Mouse (Mus musculus): Measurements from ENCODE around the gene Tspan7. TPM values are rescaled to one million over a fixed set of nuclear protein-coding genes. Genes with fewer than 3 reads are reported as not detected.

The Tspan7 gene
- polyA plus RNA-seq, 1 experiment from 2014 or later = 113 TPM

- peak; percentile 61 for ATAC-seq (ENCODE audit: insufficient read depth, low FRiP score)
- H3K4me2 ChIP-seq (ENCODE audit: low read depth, low read length) = peak overlapping the region; percentile 67
- peak overlapping the region; percentile 60 for H3K4me3 ChIP-seq (replicated peaks; ENCODE audit: low read length)
These were observed 780 bp downstream of the Tspan7 start for GRCm38 (mm10) chrX:10485664-10486211.

GRCm38 (mm10) chrX:10498580-10498979, 13.6 kb downstream of the Tspan7 start:
- Histone ChIP-seq H3K4me2 (ENCODE audit: low read depth, low read length) (no peak overlapping the region), H3K9me3 (replicated peaks; ENCODE audit: control insufficient read depth, low read length) (no peaks in the 10 kb centered on the region), H3K9ac (ENCODE audit: low read length) (no peak overlapping the region), H3K4me3 (replicated peaks; ENCODE audit: low read length) (no peak overlapping the region), H3K27ac (ENCODE audit: low read length) (no peak overlapping the region), H3K27me3 (ENCODE audit: control insufficient read depth, insufficient read depth, low read length) (no peaks in the 10 kb centered on the region), H3K36me3 (ENCODE audit: control insufficient read depth, insufficient read depth, low read length) (no peaks in the 10 kb centered on the region), H3K4me1 (ENCODE audit: control insufficient read depth, insufficient read depth, low read length) (no peaks in the 10 kb centered on the region)
- ATAC-seq (ENCODE audit: insufficient read depth, low FRiP score) = peak; percentile 47; the same call in 1 of the 2 replicates
- 61% methylated on average over 2 of the region's 2 CpGs for WGBS

More at GRCm38 (mm10) chrX:10485664-10486211, 780 bp downstream of the Tspan7 start:
- WGBS = 13% methylated on average over 27 of the region's 27 CpGs
- no peak overlapping the region for H3K27ac ChIP-seq (ENCODE audit: low read length)
- H3K27me3 ChIP-seq (ENCODE audit: control insufficient read depth, insufficient read depth, low read length) = no peaks in the 10 kb centered on the region
- H3K9ac ChIP-seq (ENCODE audit: low read length) = peak overlapping the region; percentile 62
- H3K4me1 ChIP-seq (ENCODE audit: control insufficient read depth, insufficient read depth, low read length) = no peaks in the 10 kb centered on the region
- no peaks in the 10 kb centered on the region for H3K36me3 ChIP-seq (ENCODE audit: control insufficient read depth, insufficient read depth, low read length)
- H3K9me3 ChIP-seq (replicated peaks; ENCODE audit: control insufficient read depth, low read length) = no peaks in the 10 kb centered on the region

DNA sequence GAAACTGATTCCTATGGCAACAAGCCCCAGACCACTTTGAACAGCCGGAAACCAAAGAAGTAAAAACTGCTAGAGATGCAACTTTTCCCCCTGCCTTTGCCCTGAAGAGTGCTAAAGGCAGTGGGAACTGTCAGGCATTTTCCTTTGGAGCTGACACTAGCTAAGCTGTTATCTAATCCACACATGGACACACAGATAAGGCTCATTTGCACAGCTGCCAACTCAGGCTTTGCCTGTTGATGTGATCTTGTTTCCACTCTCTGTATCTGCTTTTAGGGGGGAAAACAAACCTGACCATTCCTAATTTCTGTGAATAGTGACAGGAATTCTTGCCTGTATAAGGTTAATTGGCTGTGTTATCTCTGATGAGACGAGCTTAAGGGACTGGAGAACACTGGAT, 17.7 kb downstream of the Tspan7 start:
- WGBS = 53% methylated on average over 2 of the region's 2 CpGs
- no peak overlapping the region for H3K27ac ChIP-seq (ENCODE audit: low read length)
- no peaks in the 10 kb centered on the region for H3K4me1 ChIP-seq (ENCODE audit: control insufficient read depth, insufficient read depth, low read length)
- H3K27me3 ChIP-seq (ENCODE audit: control insufficient read depth, insufficient read depth, low read length) = no peaks in the 10 kb centered on the region
- ATAC-seq (ENCODE audit: insufficient read depth, low FRiP score) = no peak
- no peak overlapping the region for H3K4me2 ChIP-seq (ENCODE audit: low read depth, low read length)
- H3K36me3 ChIP-seq (ENCODE audit: control insufficient read depth, insufficient read depth, low read length) = no peaks in the 10 kb centered on the region
- H3K4me3 ChIP-seq (replicated peaks; ENCODE audit: low read length) = no peak overlapping the region
- no peak overlapping the region for H3K9ac ChIP-seq (ENCODE audit: low read length)
- no peaks in the 10 kb centered on the region for H3K9me3 ChIP-seq (replicated peaks; ENCODE audit: control insufficient read depth, low read length)

DNA sequence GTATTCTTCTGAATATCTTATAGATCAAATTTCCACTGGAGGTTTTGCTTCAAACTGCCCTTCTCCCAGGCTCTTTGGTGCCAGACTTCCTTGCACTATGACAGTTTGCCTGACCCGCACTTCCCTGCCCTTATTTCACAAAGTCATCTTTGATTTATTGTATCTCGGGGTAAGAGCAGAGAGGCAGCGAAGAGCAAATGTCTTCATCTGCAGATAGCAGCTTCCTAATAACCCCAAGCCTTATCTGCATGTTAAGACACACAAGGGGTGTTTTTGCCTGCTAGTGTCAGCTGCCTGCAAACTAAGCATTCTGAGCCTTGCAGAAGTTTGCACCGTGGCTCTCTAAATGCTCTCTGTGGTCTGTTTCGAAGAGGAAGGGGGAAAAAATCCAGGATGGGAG, 29.5 kb downstream of the Tspan7 start:
- H3K9ac ChIP-seq (ENCODE audit: low read length) = no peak overlapping the region
- H3K36me3 ChIP-seq (ENCODE audit: control insufficient read depth, insufficient read depth, low read length) = no peaks in the 10 kb centered on the region
- no peak for ATAC-seq (ENCODE audit: insufficient read depth, low FRiP score)
- H3K4me2 ChIP-seq (ENCODE audit: low read depth, low read length) = no peak overlapping the region
- WGBS = 53% methylated on average over 5 of the region's 5 CpGs
- no peaks in the 10 kb centered on the region for H3K4me1 ChIP-seq (ENCODE audit: control insufficient read depth, insufficient read depth, low read length)
- H3K9me3 ChIP-seq (replicated peaks; ENCODE audit: control insufficient read depth, low read length) = no peaks in the 10 kb centered on the region
- H3K27me3 ChIP-seq (ENCODE audit: control insufficient read depth, insufficient read depth, low read length) = no peaks in the 10 kb centered on the region
- H3K4me3 ChIP-seq (replicated peaks; ENCODE audit: low read length) = no peak overlapping the region
- no peak overlapping the region for H3K27ac ChIP-seq (ENCODE audit: low read length)

DNA sequence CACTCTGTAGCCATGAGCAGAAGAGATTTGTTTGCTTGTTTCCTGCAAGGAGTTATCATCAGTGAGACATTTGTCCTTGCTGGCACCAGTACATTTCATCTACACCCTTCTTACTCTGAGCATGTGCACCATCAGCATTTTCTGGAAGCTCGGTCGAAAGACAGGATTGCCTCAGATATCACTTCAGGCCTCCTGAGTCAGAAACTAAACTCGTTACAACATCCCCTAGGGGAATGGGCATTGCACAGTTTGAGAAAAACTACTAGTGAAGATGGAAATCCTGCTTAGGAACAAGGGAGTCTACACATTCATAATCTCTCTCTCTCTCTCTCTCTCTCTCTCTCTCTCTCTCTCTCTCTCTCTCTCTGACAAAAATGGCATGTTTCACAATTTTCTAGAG, 30.0 kb downstream of the Tspan7 start:
- H3K27ac ChIP-seq (ENCODE audit: low read length) = no peak overlapping the region
- 63% methylated on average over 3 of the region's 3 CpGs for WGBS
- H3K27me3 ChIP-seq (ENCODE audit: control insufficient read depth, insufficient read depth, low read length) = no peaks in the 10 kb centered on the region
- no peaks in the 10 kb centered on the region for H3K4me1 ChIP-seq (ENCODE audit: control insufficient read depth, insufficient read depth, low read length)
- no peaks in the 10 kb centered on the region for H3K9me3 ChIP-seq (replicated peaks; ENCODE audit: control insufficient read depth, low read length)
- no peaks in the 10 kb centered on the region for H3K36me3 ChIP-seq (ENCODE audit: control insufficient read depth, insufficient read depth, low read length)
- H3K4me2 ChIP-seq (ENCODE audit: low read depth, low read length) = no peak overlapping the region
- no peak for ATAC-seq (ENCODE audit: insufficient read depth, low FRiP score)
- no peak overlapping the region for H3K4me3 ChIP-seq (replicated peaks; ENCODE audit: low read length)
- H3K9ac ChIP-seq (ENCODE audit: low read length) = no peak overlapping the region

DNA sequence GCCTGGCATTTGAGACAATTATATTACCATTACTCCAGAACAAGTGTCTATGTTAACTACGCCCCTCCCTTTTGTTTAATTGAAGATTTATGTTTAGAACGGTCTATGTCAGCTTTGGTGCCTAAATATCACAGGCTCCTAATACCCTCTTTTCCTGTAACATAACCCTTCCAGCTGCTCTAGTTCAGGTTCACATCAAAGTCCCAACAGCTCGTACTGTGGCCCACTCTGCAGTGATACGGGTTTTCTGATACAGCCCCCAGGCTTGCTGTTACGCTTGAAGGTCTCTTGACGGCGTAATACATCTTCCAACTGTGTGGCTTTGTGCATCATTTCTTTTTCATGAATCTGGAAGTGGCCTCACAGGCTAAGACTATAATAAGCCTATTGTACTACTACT, 31.5 kb downstream of the Tspan7 start:
- no peak overlapping the region for H3K9ac ChIP-seq (ENCODE audit: low read length)
- H3K36me3 ChIP-seq (ENCODE audit: control insufficient read depth, insufficient read depth, low read length) = no peaks in the 10 kb centered on the region
- no peak overlapping the region for H3K4me3 ChIP-seq (replicated peaks; ENCODE audit: low read length)
- H3K27ac ChIP-seq (ENCODE audit: low read length) = no peak overlapping the region
- H3K4me2 ChIP-seq (ENCODE audit: low read depth, low read length) = no peak overlapping the region
- no peaks in the 10 kb centered on the region for H3K4me1 ChIP-seq (ENCODE audit: control insufficient read depth, insufficient read depth, low read length)
- WGBS = 75% methylated on average over 7 of the region's 7 CpGs
- no peaks in the 10 kb centered on the region for H3K9me3 ChIP-seq (replicated peaks; ENCODE audit: control insufficient read depth, low read length)
- no peaks in the 10 kb centered on the region for H3K27me3 ChIP-seq (ENCODE audit: control insufficient read depth, insufficient read depth, low read length)
- ATAC-seq (ENCODE audit: insufficient read depth, low FRiP score) = no peak

DNA sequence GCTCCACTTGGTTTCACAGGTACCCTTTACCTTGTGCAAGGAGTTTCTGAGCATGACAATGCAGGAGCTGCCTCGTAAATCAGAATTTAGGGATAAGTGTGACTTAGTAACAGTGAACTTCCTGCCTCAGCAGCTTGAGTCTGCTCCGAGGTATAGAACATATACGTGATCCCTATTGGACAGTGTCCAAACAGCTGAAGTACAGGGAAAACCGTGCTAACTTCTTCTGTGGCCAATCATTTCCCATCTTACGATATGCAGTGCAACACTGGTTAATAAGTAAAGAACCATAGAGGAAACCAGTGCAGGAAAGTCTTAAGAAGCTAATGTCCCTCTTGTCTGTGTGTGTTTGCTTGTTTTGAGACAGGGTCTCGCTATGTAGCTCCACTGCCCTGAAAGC, 32.0 kb downstream of the Tspan7 start:
- no peak overlapping the region for H3K4me2 ChIP-seq (ENCODE audit: low read depth, low read length)
- no peaks in the 10 kb centered on the region for H3K4me1 ChIP-seq (ENCODE audit: control insufficient read depth, insufficient read depth, low read length)
- ATAC-seq (ENCODE audit: insufficient read depth, low FRiP score) = no peak
- H3K27me3 ChIP-seq (ENCODE audit: control insufficient read depth, insufficient read depth, low read length) = no peaks in the 10 kb centered on the region
- no peak overlapping the region for H3K27ac ChIP-seq (ENCODE audit: low read length)
- no peaks in the 10 kb centered on the region for H3K36me3 ChIP-seq (ENCODE audit: control insufficient read depth, insufficient read depth, low read length)
- no peak overlapping the region for H3K9ac ChIP-seq (ENCODE audit: low read length)
- WGBS = 68% methylated on average over 6 of the region's 6 CpGs
- no peak overlapping the region for H3K4me3 ChIP-seq (replicated peaks; ENCODE audit: low read length)
- no peaks in the 10 kb centered on the region for H3K9me3 ChIP-seq (replicated peaks; ENCODE audit: control insufficient read depth, low read length)

DNA sequence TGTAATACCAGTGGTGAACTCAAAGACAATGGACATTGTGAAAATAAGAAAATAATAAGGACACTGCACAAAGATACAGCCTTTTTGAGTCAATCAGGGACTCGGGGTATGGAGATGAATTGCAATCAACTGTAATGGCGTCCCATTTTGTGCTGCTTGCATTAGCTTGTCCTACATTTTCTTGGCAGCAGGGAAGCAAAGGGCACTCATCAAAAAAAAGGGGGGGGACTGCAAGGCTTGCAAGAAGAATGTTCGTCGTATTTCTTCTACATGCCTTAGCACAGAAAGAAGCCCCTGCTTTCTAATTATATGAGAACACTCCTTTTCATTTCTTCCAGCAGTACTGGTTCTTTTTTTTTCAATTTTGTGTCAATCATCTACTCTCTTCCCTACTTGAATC, 32.8 kb downstream of the Tspan7 start:
- no peak overlapping the region for H3K27ac ChIP-seq (ENCODE audit: low read length)
- ATAC-seq (ENCODE audit: insufficient read depth, low FRiP score) = no peak
- H3K36me3 ChIP-seq (ENCODE audit: control insufficient read depth, insufficient read depth, low read length) = no peaks in the 10 kb centered on the region
- H3K4me2 ChIP-seq (ENCODE audit: low read depth, low read length) = no peak overlapping the region
- H3K9me3 ChIP-seq (replicated peaks; ENCODE audit: control insufficient read depth, low read length) = no peaks in the 10 kb centered on the region
- no peaks in the 10 kb centered on the region for H3K4me1 ChIP-seq (ENCODE audit: control insufficient read depth, insufficient read depth, low read length)
- H3K4me3 ChIP-seq (replicated peaks; ENCODE audit: low read length) = no peak overlapping the region
- no peak overlapping the region for H3K9ac ChIP-seq (ENCODE audit: low read length)
- no peaks in the 10 kb centered on the region for H3K27me3 ChIP-seq (ENCODE audit: control insufficient read depth, insufficient read depth, low read length)
- WGBS = 75% methylated on average over 4 of the region's 4 CpGs

- Histone ChIP-seq H3K4me3 (replicated peaks; ENCODE audit: low read length) (no peak overlapping the region), H3K4me1 (ENCODE audit: control insufficient read depth, insufficient read depth, low read length) (no peaks in the 10 kb centered on the region), H3K9me3 (replicated peaks; ENCODE audit: control insufficient read depth, low read length) (no peaks in the 10 kb centered on the region), H3K4me2 (ENCODE audit: low read depth, low read length) (no peak overlapping the region), H3K27me3 (ENCODE audit: control insufficient read depth, insufficient read depth, low read length) (no peaks in the 10 kb centered on the region), H3K9ac (ENCODE audit: low read length) (no peak overlapping the region), H3K36me3 (ENCODE audit: control insufficient read depth, insufficient read depth, low read length) (no peaks in the 10 kb centered on the region), H3K27ac (ENCODE audit: low read length) (no peak overlapping the region)
- 36% methylated on average over 5 of the region's 5 CpGs for WGBS
- ATAC-seq (ENCODE audit: insufficient read depth, low FRiP score) = no peak
These were observed 33.6 kb downstream of the Tspan7 start for GRCm38 (mm10) chrX:10518510-10518909.

DNA sequence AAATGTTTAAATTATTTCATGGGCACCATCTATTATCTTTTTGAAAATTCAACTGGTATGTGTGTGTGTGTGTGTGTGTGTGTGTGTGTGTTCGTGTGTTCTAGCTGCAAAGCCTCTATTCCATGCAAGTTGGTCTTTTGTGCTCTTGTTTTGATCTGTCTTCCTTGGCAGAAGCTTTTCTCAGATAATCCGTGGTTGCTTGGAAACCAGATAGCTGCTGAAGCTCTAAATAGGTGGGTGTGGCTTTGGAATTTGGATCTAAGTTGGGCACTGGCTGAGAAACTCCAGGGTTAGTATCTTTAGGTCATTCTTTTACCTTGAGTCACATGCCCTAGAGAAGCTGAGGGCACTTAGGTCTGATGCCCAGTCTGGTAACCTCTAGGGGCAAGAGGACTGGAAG, 50.5 kb downstream of the Tspan7 start:
- Histone ChIP-seq H3K27ac (ENCODE audit: low read length) (no peak overlapping the region), H3K27me3 (ENCODE audit: control insufficient read depth, insufficient read depth, low read length) (no peaks in the 10 kb centered on the region; the same call in 1 of the 2 replicates), H3K4me1 (ENCODE audit: control insufficient read depth, insufficient read depth, low read length) (peaks cover 5% of the 10 kb centered on the region), H3K36me3 (ENCODE audit: control insufficient read depth, insufficient read depth, low read length) (no peaks in the 10 kb centered on the region), H3K4me2 (ENCODE audit: low read depth, low read length) (no peak overlapping the region), H3K4me3 (replicated peaks; ENCODE audit: low read length) (no peak overlapping the region), H3K9me3 (replicated peaks; ENCODE audit: control insufficient read depth, low read length) (no peaks in the 10 kb centered on the region), H3K9ac (ENCODE audit: low read length) (no peak overlapping the region)
- no peak for ATAC-seq (ENCODE audit: insufficient read depth, low FRiP score)
- WGBS = 19% methylated on average over 2 of the region's 2 CpGs
